Mouse (Mus musculus) C2C12 (cell line): ENCODE measurements around the gene Adgb. TPM values are rescaled to one million over a fixed set of nuclear protein-coding genes. Genes with fewer than 3 reads are reported as not detected.

ENCODE experiments used
- H3K27me3 ChIP-seq: one replicate; pipeline ENCODE4 v1.6.1; 2011; ENCODE audit not compliant: control insufficient read depth, insufficient read depth, insufficient read length
- H3K36me3 ChIP-seq: one replicate; pipeline ENCODE4 v1.6.1; 2011; ENCODE audit not compliant: control insufficient read depth, insufficient read depth
- H3K4me3 ChIP-seq: one replicate; pipeline ENCODE4 v1.5.1; 2011; ENCODE audit warnings: mild to moderate bottlenecking, control low read depth; ENCODE audit not compliant: poor library complexity, insufficient read depth, severe bottlenecking
- H3K79me2 ChIP-seq: one replicate; pipeline ENCODE4 v1.6.1; 2011; ENCODE audit not compliant: control insufficient read depth, insufficient read depth
- H3K79me3 ChIP-seq: one replicate; pipeline ENCODE4 v1.6.1; 2011; ENCODE audit warnings: low read depth, control low read depth
- H3ac ChIP-seq: one replicate; pipeline ENCODE3; 2011; ENCODE audit warnings: low read depth; ENCODE audit not compliant: control insufficient read depth, insufficient read length
- CEBPB ChIP-seq: IDR thresholded peaks from one replicate; pipeline ENCODE4 v1.6.1; 2011; ENCODE audit warnings: low read depth, mild to moderate bottlenecking, control low read depth, moderate library complexity
- CTCF ChIP-seq: IDR thresholded peaks from one replicate; pipeline ENCODE4 v1.5.1; 2011; ENCODE audit not compliant: control insufficient read depth, insufficient read depth, insufficient read length
- FOSL1 ChIP-seq: IDR thresholded peaks from one replicate; pipeline ENCODE4 v1.8.0; 2011; ENCODE audit warnings: mild to moderate bottlenecking, low read length; ENCODE audit not compliant: poor library complexity, insufficient read depth, severe bottlenecking
- MAX ChIP-seq: IDR thresholded peaks from one replicate; pipeline ENCODE4 v1.6.1; 2011; ENCODE audit warnings: mild to moderate bottlenecking, control low read depth
- MYOD1 ChIP-seq: IDR thresholded peaks from one replicate; pipeline ENCODE4 v1.6.1; 2011; ENCODE audit warnings: low read depth; ENCODE audit not compliant: control insufficient read depth, insufficient read length
- MYOG ChIP-seq: IDR thresholded peaks from one replicate; pipeline ENCODE4 v1.6.1; 2011; ENCODE audit not compliant: control insufficient read depth, insufficient read length; ENCODE audit errors: extremely low read depth
- USF1 ChIP-seq: IDR thresholded peaks from one replicate; pipeline ENCODE4 v1.6.1; 2011; ENCODE audit warnings: low read depth, mild to moderate bottlenecking, control low read depth, moderate library complexity
- polyA plus RNA-seq: library from polyadenylated mRNA; unstranded; fragments of >200 nt; fragmentation: generic; extraction: Trizol; gene quantifications from one replicate; pipeline ENCODE4 v1.2.1, GENCODE M21; 2012; ENCODE audit warnings: missing spikeins

Adgb gene
- polyA plus RNA-seq, 1 experiment, result not detected

DNA sequence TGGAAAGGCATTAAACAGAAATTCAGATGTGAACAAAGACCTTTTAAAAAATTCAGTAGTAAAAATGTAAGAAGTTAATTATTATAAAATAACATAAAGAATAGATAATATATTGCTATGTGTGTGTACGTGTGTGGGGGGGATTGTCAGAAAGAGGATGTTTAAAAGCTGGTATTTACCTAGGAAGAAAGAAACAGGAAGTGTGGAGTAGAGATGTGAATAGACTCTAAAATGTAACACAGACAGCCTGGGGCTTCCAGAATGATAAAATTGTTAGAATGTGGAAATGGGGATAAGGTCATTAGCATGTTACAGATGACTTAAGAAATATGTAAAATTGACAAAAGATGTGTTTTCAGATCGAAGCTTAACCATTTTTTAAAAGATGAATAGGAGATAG, 12.0 kb downstream of the Adgb start:
- TF ChIP-seq USF1 (no peak), CEBPB (no peak), CTCF (no peak), MYOG (no peak), MAX (no peak), FOSL1 (no peak), MYOD1 (no peak)
- Histone ChIP-seq H3K79me2 (no peaks in the 10 kb centered on the region), H3K27me3 (no peaks in the 10 kb centered on the region)

DNA sequence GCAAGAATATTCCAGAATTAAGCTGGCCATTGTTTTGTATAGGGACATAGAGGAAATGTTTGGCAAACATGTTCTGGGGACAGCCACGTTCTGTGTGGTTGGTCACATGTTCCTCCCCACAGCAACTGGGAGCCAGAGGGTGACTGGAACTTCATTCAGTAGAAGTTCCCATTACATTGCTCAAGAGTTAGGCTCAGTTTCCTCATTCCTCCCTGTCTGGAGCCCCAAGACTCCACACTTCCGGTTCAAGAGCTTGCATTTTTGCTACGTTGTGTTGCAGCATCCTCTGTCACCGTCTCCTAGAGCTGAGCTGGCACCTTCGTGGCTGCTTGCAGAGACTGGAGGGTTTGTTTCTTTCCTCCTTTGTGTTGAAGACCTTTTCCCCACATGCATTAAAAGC, 15.1 kb downstream of the Adgb start:
- Histone ChIP-seq H3K36me3 (no peaks in the 10 kb centered on the region), H3K4me3 (no peak overlapping the region), H3ac (no peak overlapping the region), H3K27me3 (no peaks in the 10 kb centered on the region), H3K79me3 (no peaks in the 10 kb centered on the region), H3K79me2 (no peaks in the 10 kb centered on the region)
- TF ChIP-seq CTCF (no peak), CEBPB (no peak), MYOG (no peak), MYOD1 (no peak), MAX (no peak)

More for the DNA sequence above, 12.0 kb downstream of the Adgb start:
- H3K4me3 ChIP-seq, result no peak overlapping the region
- no peak overlapping the region for H3ac ChIP-seq
- H3K79me3 ChIP-seq, result no peaks in the 10 kb centered on the region
- no peaks in the 10 kb centered on the region for H3K36me3 ChIP-seq

DNA sequence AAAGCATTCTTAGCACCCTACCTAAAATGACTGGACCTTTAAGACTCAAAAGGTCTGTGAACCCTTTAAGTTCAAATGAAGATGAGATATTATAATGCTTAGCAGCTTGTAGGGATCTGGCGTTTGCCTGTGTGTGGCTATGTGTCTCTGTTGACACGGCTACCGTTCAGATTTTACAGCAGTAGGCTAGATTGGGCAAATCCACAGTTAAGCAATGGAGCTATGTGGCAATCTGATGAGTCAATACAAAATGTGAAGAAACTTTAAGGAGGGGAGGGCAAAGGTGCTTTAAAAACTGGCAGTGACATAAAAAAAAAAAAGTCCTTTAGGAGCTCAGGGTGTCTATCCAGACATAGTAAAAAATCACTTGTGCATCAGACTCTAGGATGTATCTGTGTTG, 23.1 kb downstream of the Adgb start:
- Histone ChIP-seq H3K27me3 (no peaks in the 10 kb centered on the region), H3K36me3 (no peaks in the 10 kb centered on the region), H3K4me3 (no peak overlapping the region), H3K79me3 (no peaks in the 10 kb centered on the region), H3ac (no peak overlapping the region), H3K79me2 (no peaks in the 10 kb centered on the region)
- no peak for TF ChIP-seq MYOD1
- no peak for TF ChIP-seq FOSL1
- TF ChIP-seq MYOG, result no peak
- no peak for TF ChIP-seq CTCF
- no peak for TF ChIP-seq CEBPB
- TF ChIP-seq MAX, result no peak
- no peak for TF ChIP-seq USF1

DNA sequence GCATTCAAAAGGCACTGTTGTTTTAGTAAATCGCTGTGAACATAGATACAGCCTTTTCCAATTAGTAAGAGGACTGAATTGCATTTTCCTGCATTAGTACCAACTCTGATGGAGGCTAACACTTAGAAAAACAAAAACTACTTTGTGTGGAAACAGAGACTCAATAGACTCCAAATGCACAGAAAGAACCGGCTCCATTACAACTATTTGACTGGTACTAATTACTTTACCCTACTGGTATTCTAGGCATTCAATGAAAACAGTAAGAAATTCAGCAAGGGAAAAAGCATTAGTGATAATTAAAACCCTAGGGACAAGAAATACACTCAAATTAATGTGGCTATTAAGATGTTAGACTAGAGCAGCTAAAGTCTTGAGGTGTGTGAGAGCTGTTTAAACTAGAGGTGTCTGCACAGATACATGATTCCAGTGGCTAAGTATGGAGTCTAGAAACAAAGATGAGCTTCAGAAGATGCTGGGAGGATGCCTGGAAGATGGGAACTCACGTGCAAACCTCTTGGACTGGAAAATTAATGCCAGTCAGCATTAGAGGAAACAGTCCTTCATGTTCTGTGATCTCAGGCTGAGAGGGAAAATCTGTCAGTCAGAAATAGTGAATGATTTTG, 27.2 kb downstream of the Adgb start:
- no peaks in the 10 kb centered on the region for H3K36me3 ChIP-seq
- TF ChIP-seq USF1 (no peak), FOSL1 (no peak)
- no peaks in the 10 kb centered on the region for H3K79me2 ChIP-seq
- H3K79me3 ChIP-seq, result no peaks in the 10 kb centered on the region
- H3K27me3 ChIP-seq, result no peaks in the 10 kb centered on the region
- H3ac ChIP-seq, result no peak overlapping the region
- H3K4me3 ChIP-seq, result no peak overlapping the region

DNA sequence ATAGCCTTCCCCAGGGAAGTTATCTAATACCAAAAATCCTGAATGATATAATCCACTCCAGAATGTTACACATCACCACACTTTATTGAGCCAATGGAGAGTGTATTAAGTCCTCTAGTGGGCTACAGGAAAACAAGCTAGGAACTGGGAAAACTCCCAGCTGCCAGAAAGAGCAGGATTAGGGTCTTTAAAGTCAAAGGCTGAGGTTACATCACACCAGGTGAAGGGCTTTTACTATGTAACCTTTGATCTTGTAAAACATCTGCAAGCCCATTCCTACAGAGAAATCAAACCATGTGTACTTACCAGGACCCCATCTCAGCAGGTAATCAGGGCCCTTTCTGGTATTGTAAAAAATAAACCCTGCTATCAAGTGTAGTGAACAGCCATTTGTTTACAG, 28.6 kb downstream of the Adgb start:
- Histone ChIP-seq H3ac (no peak overlapping the region), H3K79me2 (no peaks in the 10 kb centered on the region), H3K79me3 (no peaks in the 10 kb centered on the region), H3K27me3 (no peaks in the 10 kb centered on the region), H3K4me3 (no peak overlapping the region), H3K36me3 (no peaks in the 10 kb centered on the region)
- no peak for TF ChIP-seq MAX
- TF ChIP-seq CTCF, result no peak
- TF ChIP-seq MYOD1, result no peak
- no peak for TF ChIP-seq MYOG
- TF ChIP-seq USF1, result no peak
- TF ChIP-seq FOSL1, result no peak
- TF ChIP-seq CEBPB, result no peak

DNA sequence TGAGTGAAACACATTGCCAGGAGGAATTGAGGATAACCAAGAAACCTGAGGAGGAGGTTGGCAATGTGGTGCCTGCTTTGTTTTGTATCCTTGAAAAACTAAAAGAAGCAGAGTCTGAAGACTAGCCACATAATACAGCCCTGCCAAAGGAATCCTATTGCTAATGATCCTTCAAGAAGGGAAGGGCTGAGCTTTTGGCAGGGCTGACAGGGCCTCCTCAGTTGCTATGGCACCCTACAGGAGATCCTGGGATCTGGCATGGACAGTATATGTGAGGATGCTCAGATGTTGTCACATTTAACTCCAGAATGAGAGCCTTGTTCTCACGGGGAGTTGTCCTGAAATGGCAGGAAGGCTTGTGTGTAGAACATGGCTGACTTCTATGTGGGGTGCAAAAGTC, 37.1 kb downstream of the Adgb start:
- H3K4me3 ChIP-seq, result no peak overlapping the region
- H3K79me3 ChIP-seq, result no peaks in the 10 kb centered on the region
- no peaks in the 10 kb centered on the region for H3K36me3 ChIP-seq
- H3ac ChIP-seq, result no peak overlapping the region
- no peaks in the 10 kb centered on the region for H3K27me3 ChIP-seq
- no peak for TF ChIP-seq MYOD1
- H3K79me2 ChIP-seq, result no peaks in the 10 kb centered on the region

DNA sequence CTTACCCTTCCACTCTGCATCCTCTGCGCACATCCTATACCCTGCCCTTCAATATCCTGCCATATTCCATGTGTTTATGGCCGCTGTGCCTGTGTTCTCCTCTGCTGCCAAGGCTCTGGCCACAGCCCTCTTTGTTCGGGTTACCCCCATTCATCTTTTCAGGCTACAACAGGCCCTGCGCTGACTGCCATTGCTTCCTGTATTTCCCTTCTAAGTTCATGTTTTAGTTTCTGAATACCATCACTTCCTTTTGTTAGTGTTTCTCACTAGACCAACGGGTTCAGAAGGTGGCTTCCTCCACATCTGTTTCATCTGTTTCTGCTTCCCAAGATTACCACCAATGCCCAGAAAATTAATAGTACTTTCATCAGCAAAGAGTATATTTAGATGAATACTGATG, 42.5 kb downstream of the Adgb start:
- TF ChIP-seq MAX, result no peak
- TF ChIP-seq FOSL1, result no peak
- no peak for TF ChIP-seq CTCF
- no peak for TF ChIP-seq CEBPB
- no peak for TF ChIP-seq USF1
- TF ChIP-seq MYOG, result no peak
- TF ChIP-seq MYOD1, result no peak
- Histone ChIP-seq H3ac (no peak overlapping the region), H3K36me3 (no peaks in the 10 kb centered on the region), H3K27me3 (no peaks in the 10 kb centered on the region), H3K79me2 (no peaks in the 10 kb centered on the region), H3K79me3 (no peaks in the 10 kb centered on the region), H3K4me3 (no peak overlapping the region)
